Mouse (Mus musculus) heart, adult 2 months (tissue): ENCODE results near the gene Plcd1. TPM values are rescaled to one million over a fixed set of nuclear protein-coding genes. Genes with fewer than 3 reads are reported as not detected.

Experiments used
- DNase-seq, 2 experiments: peaks; one replicate each; pipeline ENCODE4 v3.0.0; 2021
- H3K27ac ChIP-seq: fragments of 200-600 bp; 2 replicates; pipeline ENCODE4 v1.8.1; 2022
- H3K27me3 ChIP-seq: fragments of 200-500 bp; 2 replicates; pipeline ENCODE4 v1.6.1; 2012; ENCODE audit warnings: mild to moderate bottlenecking, low read length, inconsistent platforms, mixed read lengths; ENCODE audit not compliant: control insufficient read depth, insufficient read depth
- H3K36me3 ChIP-seq: fragments of 200-500 bp; 2 replicates; pipeline ENCODE4 v1.6.1; 2012; ENCODE audit warnings: low read length, inconsistent platforms; ENCODE audit not compliant: control insufficient read depth, insufficient read depth
- H3K4me1 ChIP-seq: fragments of 200-500 bp; 2 replicates; pipeline ENCODE4 v1.6.1; 2011; ENCODE audit warnings: low read length; ENCODE audit not compliant: control insufficient read depth, insufficient read depth
- H3K4me3 ChIP-seq: fragments of 200-600 bp; 2 replicates; pipeline ENCODE4 v1.8.1; 2022
- H3K79me2 ChIP-seq: fragments of 200-500 bp; replicated peaks from 2 replicates; pipeline ENCODE4 v1.6.1; 2012; ENCODE audit warnings: mild to moderate bottlenecking, inconsistent platforms, low read length, moderate library complexity, mixed read lengths; ENCODE audit not compliant: control insufficient read depth, insufficient read depth
- H3K9ac ChIP-seq: fragments of 200-500 bp; 2 replicates; pipeline ENCODE4 v1.6.1; 2012; ENCODE audit warnings: low read depth, mild to moderate bottlenecking, control low read depth, inconsistent platforms, low read length, mixed read lengths
- CTCF ChIP-seq: fragments of 200-600 bp; IDR thresholded peaks from 2 replicates; pipeline ENCODE4 v1.8.1; 2022; ENCODE audit warnings: antibody characterized with exemption, mild to moderate bottlenecking, moderate library complexity
- EP300 ChIP-seq: fragments of 200-500 bp; IDR thresholded peaks from 2 replicates; pipeline ENCODE4 v1.6.1; 2011; ENCODE audit warnings: low read depth, low read length, control low read depth; ENCODE audit not compliant: insufficient read depth
- POLR2A ChIP-seq: fragments of 200-500 bp; IDR thresholded peaks from 2 replicates; pipeline ENCODE4 v1.6.1; 2011; ENCODE audit warnings: mild to moderate bottlenecking, low read depth, low read length, control low read depth; ENCODE audit not compliant: insufficient read depth
- WGBS: fragments of 180-500 bp; shearing (Covaris S2); methylation state at CpG from one replicate; pipeline ENCODE4 v1.1.7; 2018; 5-methylcytosine and 5-hydroxymethylcytosine counted together
- intact Hi-C: fragments of 180-260 bp; cut with DNase I; formaldehyde crosslinking; loops from one replicate; pipeline ENCODE4 v1.15.1; 2025
- polyA plus RNA-seq: library from polyadenylated mRNA; depleted of rRNA; stranded (reverse); fragments of >200 nt; gene quantifications from 2 replicates; pipeline ENCODE4 v1.2.3, GENCODE M21; 2012
- total RNA-seq, 2 experiments: library from RNA; stranded (reverse); gene quantifications; 2 replicates each; pipeline ENCODE4 v1.2.3; 2021

The Plcd1 gene
- total and polyA plus RNA-seq, 3 experiments = 14.5 to 32.2 (median 16.6) TPM

GRCm38 (mm10) chr9:119037076-119037730, 56.1 kb downstream of the Plcd1 start:
- no peak for TF ChIP-seq POLR2A
- no peak for TF ChIP-seq EP300
- no peak for TF ChIP-seq CTCF
- no peaks in the 10 kb centered on the region for H3K27me3 ChIP-seq
- H3K79me2 ChIP-seq = no peaks in the 10 kb centered on the region
- peak overlapping the region; percentile 16; the same call in 1 of the 2 replicates for H3K9ac ChIP-seq
- peaks cover 15% of the 10 kb centered on the region for H3K4me1 ChIP-seq
- 48% methylated on average over 15 of the region's 15 CpGs for whole genome bisulfite sequencing
- peak overlapping the region; percentile 73 for H3K27ac ChIP-seq
- H3K36me3 ChIP-seq = no peaks in the 10 kb centered on the region
- 0 out of 2 replicates have a peak overlapping the region, but pooled peaks have one; percentile 6 for H3K4me3 ChIP-seq
- intact Hi-C loops = no loop called here
- DNase-seq = peak; percentile 35 to 50

DNA sequence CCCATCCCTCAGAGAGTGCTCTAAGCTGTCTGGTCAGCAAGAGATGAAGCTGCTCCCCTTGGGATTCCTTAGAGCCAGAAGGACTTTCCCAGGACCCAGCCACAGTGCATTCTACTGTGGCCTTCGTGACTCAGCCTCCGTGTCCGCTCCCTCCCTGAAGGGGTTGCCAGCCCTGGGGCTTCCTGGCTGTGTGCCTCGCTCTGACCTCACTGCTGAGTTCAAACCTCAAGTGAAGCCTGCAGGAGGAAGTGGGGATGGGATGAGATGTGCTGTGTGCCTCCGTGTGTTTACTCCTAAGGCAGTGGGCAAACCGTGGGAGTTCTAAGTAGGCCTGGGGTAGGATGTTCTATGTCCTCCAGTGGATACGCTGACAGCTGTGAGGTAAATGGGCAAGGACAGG, 57.5 kb downstream of the Plcd1 start:
- Histone ChIP-seq H3K27me3 (no peaks in the 10 kb centered on the region), H3K36me3 (no peaks in the 10 kb centered on the region), H3K4me3 (no peak overlapping the region), H3K79me2 (no peaks in the 10 kb centered on the region), H3K27ac (peak overlapping the region; percentile 66), H3K9ac (no peak overlapping the region), H3K4me1 (peaks cover 20% of the 10 kb centered on the region)
- WGBS = 31% methylated on average over 7 of the region's 7 CpGs
- DNase-seq = peak; percentile 89
- TF ChIP-seq CTCF (0 out of 2 replicates have a peak, but pooled peaks have one; percentile 6), EP300 (peak; percentile 73; the same call in 1 of the 2 replicates), POLR2A (0 out of 2 replicates have a peak, but pooled peaks have one; percentile 9)
- intact Hi-C loops = no loop called here

DNA sequence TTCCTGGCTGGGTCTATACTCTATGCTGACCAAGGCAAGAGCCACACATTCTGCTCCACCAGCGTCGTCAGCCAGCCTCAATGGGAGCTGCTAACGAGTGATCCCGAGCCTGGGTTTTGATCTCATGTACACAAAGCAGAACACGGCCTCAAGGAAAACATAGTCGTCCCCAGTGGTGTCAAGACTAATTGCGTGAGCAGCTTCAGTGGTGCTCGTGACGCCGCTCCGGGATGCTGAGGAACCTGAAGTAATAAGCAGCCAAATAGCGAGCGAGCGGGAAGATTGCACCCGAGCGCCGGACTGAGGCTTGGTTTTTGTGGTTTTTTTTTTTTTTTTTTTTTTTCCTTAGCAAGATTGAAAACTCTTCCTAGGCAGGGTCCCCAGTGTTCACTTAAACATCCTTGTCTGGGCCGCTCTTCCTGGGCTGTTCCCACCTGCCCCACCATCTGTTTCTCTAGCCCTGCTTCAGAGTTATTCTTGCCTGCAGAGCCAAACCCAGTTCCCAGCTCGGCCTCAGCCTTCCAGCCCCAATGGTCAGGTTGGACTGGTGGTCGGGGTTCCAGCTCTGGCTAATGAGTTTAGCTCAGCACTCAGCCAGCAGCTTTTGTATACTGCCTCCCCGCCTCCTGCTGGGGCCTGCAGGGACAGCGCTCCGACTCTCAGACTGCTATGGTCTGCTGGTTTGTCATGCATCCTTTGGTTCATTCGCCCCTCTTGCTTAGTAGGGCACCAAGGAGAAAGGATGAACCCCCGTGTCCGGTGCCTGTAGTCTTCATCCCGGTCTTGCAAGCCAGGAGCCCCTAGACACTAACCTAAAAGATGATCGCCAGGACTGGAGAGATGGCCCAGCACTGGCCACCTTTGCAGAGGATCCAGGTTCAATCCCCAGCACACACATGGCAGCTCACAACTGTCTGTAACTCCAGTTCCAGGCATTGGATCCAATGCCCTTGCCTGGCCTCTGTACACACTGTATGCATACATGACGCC, 58.3 kb downstream of the Plcd1 start:
- intact Hi-C loops = no loop called here
- Histone ChIP-seq H3K79me2 (no peaks in the 10 kb centered on the region), H3K27ac (peak overlapping the region; percentile 66), H3K27me3 (no peaks in the 10 kb centered on the region), H3K4me3 (no peak overlapping the region), H3K4me1 (peaks cover 20% of the 10 kb centered on the region), H3K9ac (no peak overlapping the region), H3K36me3 (no peaks in the 10 kb centered on the region)
- DNase-seq = no peak
- WGBS = 93% methylated on average over 29 of the region's 29 CpGs
- TF ChIP-seq EP300 = no peak
- TF ChIP-seq POLR2A = no peak
- no peak for TF ChIP-seq CTCF

- no peak for DNase-seq
- WGBS = 96% methylated on average over 8 of the region's 8 CpGs
- Histone ChIP-seq H3K9ac (no peak overlapping the region), H3K36me3 (no peaks in the 10 kb centered on the region), H3K4me3 (no peak overlapping the region), H3K4me1 (peaks cover 21% of the 10 kb centered on the region), H3K79me2 (no peaks in the 10 kb centered on the region), H3K27me3 (no peaks in the 10 kb centered on the region), H3K27ac (no peak overlapping the region)
- intact Hi-C loops = no loop called here
- TF ChIP-seq EP300 = no peak
- TF ChIP-seq POLR2A = no peak
- no peak for TF ChIP-seq CTCF
Measured at GRCm38 (mm10) chr9:119034069-119034468, 59.2 kb downstream of the Plcd1 start.

GRCm38 (mm10) chr9:119033111-119033921, 60.0 kb downstream of the Plcd1 start:
- no peaks in the 10 kb centered on the region for H3K27me3 ChIP-seq
- H3K4me1 ChIP-seq = peaks cover 21% of the 10 kb centered on the region
- H3K9ac ChIP-seq = no peak overlapping the region
- H3K36me3 ChIP-seq = no peaks in the 10 kb centered on the region
- H3K27ac ChIP-seq = peak overlapping the region; percentile 91; the same call in 1 of the 2 replicates
- H3K79me2 ChIP-seq = no peaks in the 10 kb centered on the region
- DNase-seq = no peak
- intact Hi-C loops = no loop called here
- 78% methylated on average over 19 of the region's 19 CpGs for WGBS
- TF ChIP-seq EP300 = no peak
- TF ChIP-seq CTCF = no peak
- no peak for TF ChIP-seq POLR2A
- H3K4me3 ChIP-seq = no peak overlapping the region
